Mouse (Mus musculus): ENCODE results near the gene Fnbp1. TPM values are rescaled to one million over a fixed set of nuclear protein-coding genes. Genes with fewer than 3 reads are reported as not detected.

The Fnbp1 gene
- total and polyA plus RNA-seq, 2 experiments from 2014 or later, result 22.1 to 30.7 TPM

GRCm38 (mm10) chr2:31043856-31044255 is 98.0 kb downstream of the Fnbp1 start:
- DNase-seq (ENCODE audit: low spot score) (no peak), ATAC-seq (ENCODE audit: low FRiP score) (no peak)
- Histone ChIP-seq H3K4me1 (ENCODE audit: insufficient read depth, low read length) (no peaks in the 10 kb centered on the region), H3K36me3 (ENCODE audit: insufficient read depth, low read length) (peaks cover 51% of the 10 kb centered on the region), H3K9ac (replicated peaks; ENCODE audit: low read length, poor library complexity, severe bottlenecking) (no peak overlapping the region), H3K4me3 (ENCODE audit: low read depth, low read length) (no peak overlapping the region), H3K27me3 (ENCODE audit: insufficient read depth, low read length) (no peaks in the 10 kb centered on the region), H3K9me3 (ENCODE audit: low read length) (no peaks in the 10 kb centered on the region), H3K27ac (ENCODE audit: low read depth, low read length) (no peak overlapping the region), H3K4me2 (ENCODE audit: low read depth, low read length, poor library complexity, severe bottlenecking) (no peak overlapping the region)
- TF ChIP-seq CTCF (IDR thresholded peaks at IDR 0.05), result no peak
- 97% methylated on average over 1 of the region's 1 CpGs for WGBS

- Histone ChIP-seq H3K9ac (replicated peaks; ENCODE audit: low read length, poor library complexity, severe bottlenecking) (no peak overlapping the region), H3K27ac (ENCODE audit: low read depth, low read length) (no peak overlapping the region), H3K4me2 (ENCODE audit: low read depth, low read length, poor library complexity, severe bottlenecking) (no peak overlapping the region), H3K9me3 (ENCODE audit: low read length) (no peaks in the 10 kb centered on the region), H3K36me3 (ENCODE audit: insufficient read depth, low read length) (peaks cover 53% of the 10 kb centered on the region), H3K4me1 (ENCODE audit: insufficient read depth, low read length) (no peaks in the 10 kb centered on the region), H3K4me3 (ENCODE audit: low read depth, low read length) (no peak overlapping the region), H3K27me3 (ENCODE audit: insufficient read depth, low read length) (no peaks in the 10 kb centered on the region)
- DNase-seq (ENCODE audit: low spot score) (no peak), ATAC-seq (ENCODE audit: low FRiP score) (no peak)
- no peak for TF ChIP-seq CTCF (IDR thresholded peaks at IDR 0.05)
- WGBS, result 91% methylated on average over 6 of the region's 6 CpGs
These were observed 98.9 kb downstream of the Fnbp1 start for GRCm38 (mm10) chr2:31042881-31043280.

GRCm38 (mm10) chr2:31041386-31041785 is 100.4 kb downstream of the Fnbp1 start:
- Histone ChIP-seq H3K27me3 (ENCODE audit: insufficient read depth, low read length) (no peaks in the 10 kb centered on the region), H3K4me3 (ENCODE audit: low read depth, low read length) (no peak overlapping the region), H3K4me2 (ENCODE audit: low read depth, low read length, poor library complexity, severe bottlenecking) (no peak overlapping the region), H3K36me3 (ENCODE audit: insufficient read depth, low read length) (peaks cover 55% of the 10 kb centered on the region), H3K4me1 (ENCODE audit: insufficient read depth, low read length) (no peaks in the 10 kb centered on the region), H3K9me3 (ENCODE audit: low read length) (no peaks in the 10 kb centered on the region), H3K9ac (replicated peaks; ENCODE audit: low read length, poor library complexity, severe bottlenecking) (no peak overlapping the region), H3K27ac (ENCODE audit: low read depth, low read length) (no peak overlapping the region)
- no peak for TF ChIP-seq CTCF (IDR thresholded peaks at IDR 0.05)
- ATAC-seq (ENCODE audit: low FRiP score), result no peak
- 91% methylated on average over 6 of the region's 6 CpGs for WGBS
- DNase-seq (ENCODE audit: low spot score), result no peak

- 84% methylated on average over 3 of the region's 3 CpGs for WGBS
- no peak overlapping the region for H3K27ac ChIP-seq (ENCODE audit: low read depth, low read length)
- no peak overlapping the region for H3K4me3 ChIP-seq (ENCODE audit: low read depth, low read length)
- no peak overlapping the region for H3K4me2 ChIP-seq (ENCODE audit: low read depth, low read length, poor library complexity, severe bottlenecking)
- H3K27me3 ChIP-seq (ENCODE audit: insufficient read depth, low read length), result no peaks in the 10 kb centered on the region
- peaks cover 60% of the 10 kb centered on the region for H3K36me3 ChIP-seq (ENCODE audit: insufficient read depth, low read length)
- no peak for DNase-seq (ENCODE audit: low spot score)
- TF ChIP-seq CTCF (IDR thresholded peaks at IDR 0.05), result no peak
- no peak overlapping the region for H3K9ac ChIP-seq (replicated peaks; ENCODE audit: low read length, poor library complexity, severe bottlenecking)
- no peaks in the 10 kb centered on the region for H3K4me1 ChIP-seq (ENCODE audit: insufficient read depth, low read length)
- no peaks in the 10 kb centered on the region for H3K9me3 ChIP-seq (ENCODE audit: low read length)
- no peak for ATAC-seq (ENCODE audit: low FRiP score)
These were observed 101.3 kb downstream of the Fnbp1 start for GRCm38 (mm10) chr2:31040487-31040886.

GRCm38 (mm10) chr2:31040043-31040442 is 101.8 kb downstream of the Fnbp1 start:
- no peak for DNase-seq (ENCODE audit: low spot score)
- Histone ChIP-seq H3K4me1 (ENCODE audit: insufficient read depth, low read length) (no peaks in the 10 kb centered on the region), H3K27me3 (ENCODE audit: insufficient read depth, low read length) (no peaks in the 10 kb centered on the region), H3K4me3 (ENCODE audit: low read depth, low read length) (no peak overlapping the region), H3K4me2 (ENCODE audit: low read depth, low read length, poor library complexity, severe bottlenecking) (no peak overlapping the region), H3K36me3 (ENCODE audit: insufficient read depth, low read length) (peaks cover 61% of the 10 kb centered on the region), H3K9me3 (ENCODE audit: low read length) (no peaks in the 10 kb centered on the region), H3K27ac (ENCODE audit: low read depth, low read length) (no peak overlapping the region), H3K9ac (replicated peaks; ENCODE audit: low read length, poor library complexity, severe bottlenecking) (no peak overlapping the region)
- TF ChIP-seq CTCF (IDR thresholded peaks at IDR 0.05), result no peak
- 92% methylated on average over 3 of the region's 3 CpGs for WGBS
- ATAC-seq (ENCODE audit: low FRiP score), result no peak

- H3K9ac ChIP-seq (replicated peaks; ENCODE audit: low read length, poor library complexity, severe bottlenecking), result no peak overlapping the region
- no peaks in the 10 kb centered on the region for H3K4me1 ChIP-seq (ENCODE audit: insufficient read depth, low read length)
- H3K27me3 ChIP-seq (ENCODE audit: insufficient read depth, low read length), result no peaks in the 10 kb centered on the region
- WGBS, result 97% methylated on average over 6 of the region's 6 CpGs
- no peaks in the 10 kb centered on the region for H3K9me3 ChIP-seq (ENCODE audit: low read length)
- H3K4me3 ChIP-seq (ENCODE audit: low read depth, low read length), result no peak overlapping the region
- no peak overlapping the region for H3K4me2 ChIP-seq (ENCODE audit: low read depth, low read length, poor library complexity, severe bottlenecking)
- H3K36me3 ChIP-seq (ENCODE audit: insufficient read depth, low read length), result peaks cover 63% of the 10 kb centered on the region
- ATAC-seq (ENCODE audit: low FRiP score), result no peak
- no peak overlapping the region for H3K27ac ChIP-seq (ENCODE audit: low read depth, low read length)
- TF ChIP-seq CTCF (IDR thresholded peaks at IDR 0.05), result no peak
- no peak for DNase-seq (ENCODE audit: low spot score)
These were observed 105.0 kb downstream of the Fnbp1 start for GRCm38 (mm10) chr2:31036811-31037210.

All from midbrain, postnatal 0 days (tissue).